Mouse (Mus musculus): Measurements from ENCODE around the gene Slc17a9. TPM values are rescaled to one million over a fixed set of nuclear protein-coding genes. Genes with fewer than 3 reads are reported as not detected.
"Not testable (repeated sequence)": the region's sequence is repeated elsewhere in the genome, so short reads cannot be mapped to it uniquely, and the experiment has no call there.

Gene Slc17a9
- polyA plus RNA-seq, 1 experiment from 2014 or later, result 4.3 TPM

DNA sequence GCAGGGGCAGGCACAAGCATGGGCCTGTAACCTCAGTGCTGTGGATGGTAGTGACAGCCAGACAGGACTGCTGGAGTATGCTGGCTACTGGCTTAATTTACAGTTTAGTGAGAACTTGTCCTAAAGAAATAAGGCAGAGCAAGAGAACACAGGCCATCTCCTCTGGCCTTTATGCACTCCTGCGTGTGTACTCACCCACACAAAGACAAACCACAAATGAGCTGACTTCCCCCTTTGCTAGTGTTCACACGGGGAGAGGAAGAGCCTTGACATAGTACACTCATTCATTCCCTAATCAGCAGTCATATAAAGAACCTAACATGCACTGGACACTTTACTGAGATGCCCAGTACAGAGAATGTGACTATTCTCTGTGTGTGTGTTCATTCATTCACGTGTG, 20.0 kb upstream of the Slc17a9 start:
- no peak overlapping the region for H3K4me3 ChIP-seq (ENCODE audit: low read depth, low read length)
- H3K4me1 ChIP-seq (replicated peaks; ENCODE audit: control insufficient read depth, insufficient read depth, low read length), result peaks cover 48% of the 10 kb centered on the region
- H3K4me2 ChIP-seq, result no peak overlapping the region
- H3K27ac ChIP-seq (ENCODE audit: low read depth, low read length), result no peak overlapping the region
- H3K9ac ChIP-seq (ENCODE audit: low read depth, low read length), result no peak overlapping the region
- no peak for ATAC-seq (replicated peaks; ENCODE audit: low FRiP score)
- H3K9me3 ChIP-seq (ENCODE audit: control insufficient read depth, low read length), result no peaks in the 10 kb centered on the region
- DNase-seq (ENCODE audit: low spot score), result no peak
- H3K27me3 ChIP-seq (replicated peaks; ENCODE audit: control insufficient read depth, insufficient read depth, low read length), result no peaks in the 10 kb centered on the region
- H3K36me3 ChIP-seq (ENCODE audit: control insufficient read depth, insufficient read depth, low read length), result peaks cover 2% of the 10 kb centered on the region; the same call in 1 of the 2 replicates
- WGBS, result 58% methylated on average over 3 of the region's 3 CpGs

DNA sequence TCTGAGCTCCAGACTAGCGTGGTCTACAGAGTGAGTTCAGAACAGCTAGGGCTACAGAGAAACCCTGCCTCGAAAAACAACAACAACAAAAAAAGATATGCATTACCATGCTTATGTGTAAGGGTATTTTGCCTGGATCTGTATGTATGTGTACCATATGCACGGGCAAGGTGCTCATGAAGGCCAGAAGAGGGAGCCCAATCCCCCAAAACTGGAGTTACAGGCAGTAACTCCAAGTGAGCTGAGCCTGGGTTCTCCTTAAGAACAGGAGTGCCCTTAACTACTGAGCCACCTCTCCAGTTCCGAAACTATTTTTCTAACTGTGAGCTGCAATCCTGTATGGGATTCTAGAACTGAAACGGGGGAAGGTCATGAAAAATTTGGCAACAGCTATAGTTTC, 19.1 kb upstream of the Slc17a9 start:
- no peak overlapping the region for H3K9ac ChIP-seq (ENCODE audit: low read depth, low read length)
- DNase-seq (ENCODE audit: low spot score) (no peak), ATAC-seq (replicated peaks; ENCODE audit: low FRiP score) (no peak)
- H3K9me3 ChIP-seq (ENCODE audit: control insufficient read depth, low read length), result no peaks in the 10 kb centered on the region
- WGBS, result 88% methylated on average over 5 of the region's 5 CpGs
- H3K27ac ChIP-seq (ENCODE audit: low read depth, low read length), result no peak overlapping the region
- H3K4me1 ChIP-seq (replicated peaks; ENCODE audit: control insufficient read depth, insufficient read depth, low read length), result peaks cover 38% of the 10 kb centered on the region
- H3K4me2 ChIP-seq, result no peak overlapping the region
- peaks cover 2% of the 10 kb centered on the region; the same call in 1 of the 2 replicates for H3K36me3 ChIP-seq (ENCODE audit: control insufficient read depth, insufficient read depth, low read length)
- H3K27me3 ChIP-seq (replicated peaks; ENCODE audit: control insufficient read depth, insufficient read depth, low read length), result no peaks in the 10 kb centered on the region
- no peak overlapping the region for H3K4me3 ChIP-seq (ENCODE audit: low read depth, low read length)

DNA sequence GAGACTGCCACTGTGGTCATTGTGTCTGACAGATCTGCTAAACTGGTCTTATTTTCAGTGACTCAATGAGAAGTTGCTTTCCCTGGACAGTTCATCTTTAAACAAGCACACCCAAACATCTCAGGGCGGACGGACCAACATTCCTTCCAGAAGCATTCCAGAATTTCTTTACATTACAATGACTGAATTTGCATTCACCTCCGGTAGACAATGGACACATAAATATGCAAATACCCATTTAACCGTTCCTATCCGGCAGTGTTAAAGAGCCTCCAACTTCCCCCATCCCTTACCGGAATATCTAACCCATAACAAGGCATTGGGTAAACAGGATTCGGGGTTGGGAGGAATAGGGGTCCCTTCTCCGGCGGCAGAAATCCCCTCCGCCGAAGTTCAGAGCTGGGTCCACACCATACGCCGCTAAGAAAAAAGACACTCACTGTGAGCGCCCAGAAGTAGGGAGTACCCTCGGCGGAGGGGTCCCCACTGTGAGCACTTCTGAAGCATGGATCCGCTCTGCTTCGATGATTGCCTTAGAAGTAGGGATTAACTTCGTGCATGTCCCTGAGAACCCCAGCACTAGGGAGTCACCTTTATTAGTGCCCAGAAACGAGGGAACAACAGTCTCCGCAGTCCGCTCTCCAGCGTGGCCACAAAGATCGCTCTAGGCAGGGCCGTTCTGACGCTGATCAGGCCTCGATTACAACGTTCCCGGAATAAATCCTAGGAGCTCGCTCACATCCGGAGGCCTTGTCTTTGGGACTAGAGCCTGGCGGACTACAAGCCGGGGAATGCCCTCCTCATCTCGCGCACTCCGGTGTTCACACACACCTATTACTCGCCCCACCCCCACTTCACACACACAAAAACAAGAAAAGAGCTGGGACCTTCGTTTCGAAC, 15.8 kb upstream of the Slc17a9 start:
- Histone ChIP-seq H3K4me2 (peak overlapping the region; percentile 89), H3K36me3 (ENCODE audit: control insufficient read depth, insufficient read depth, low read length) (peaks cover 5% of the 10 kb centered on the region; the same call in 1 of the 2 replicates), H3K4me3 (ENCODE audit: low read depth, low read length) (peak overlapping the region; percentile 100), H3K27ac (ENCODE audit: low read depth, low read length) (peak overlapping the region; percentile 89), H3K9ac (ENCODE audit: low read depth, low read length) (peak overlapping the region; percentile 100), H3K9me3 (ENCODE audit: control insufficient read depth, low read length) (no peaks in the 10 kb centered on the region), H3K27me3 (replicated peaks; ENCODE audit: control insufficient read depth, insufficient read depth, low read length) (no peaks in the 10 kb centered on the region), H3K4me1 (replicated peaks; ENCODE audit: control insufficient read depth, insufficient read depth, low read length) (peaks cover 42% of the 10 kb centered on the region)
- WGBS, result under 1% methylated on average over 39 of the region's 39 CpGs
- DNase-seq (ENCODE audit: low spot score) (no peak), ATAC-seq (replicated peaks; ENCODE audit: low FRiP score) (peak; percentile 10)

DNA sequence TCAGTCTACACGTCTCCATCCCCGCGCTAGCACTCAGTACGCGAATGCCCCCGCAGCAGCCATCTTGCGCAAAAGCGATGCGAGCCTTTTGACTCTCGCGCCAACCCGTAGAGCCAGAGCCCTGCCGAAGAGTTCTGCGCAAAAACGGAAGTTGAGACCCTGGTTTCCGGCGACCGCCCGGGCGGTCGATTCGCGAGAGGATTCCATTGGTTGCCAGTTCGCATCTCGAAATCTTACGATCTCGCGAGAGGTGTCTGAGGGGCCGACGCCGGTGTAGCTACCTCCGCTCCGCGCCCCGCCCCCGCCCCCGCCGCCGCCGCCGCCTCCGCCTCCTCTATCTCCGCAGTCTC, 15.2 kb upstream of the Slc17a9 start, which contains the start of the genes Dido1 and Gid8:
TSS of gene Dido1 (minus strand) at position 77 of the 350 bp plus-strand sequence.
TSS of gene Gid8 (plus strand) at position 195 of the 350 bp plus-strand sequence.
- peak; percentile 83 for ATAC-seq (replicated peaks; ENCODE audit: low FRiP score)
- Histone ChIP-seq H3K4me1 (replicated peaks; ENCODE audit: control insufficient read depth, insufficient read depth, low read length) (peaks cover 36% of the 10 kb centered on the region), H3K27me3 (replicated peaks; ENCODE audit: control insufficient read depth, insufficient read depth, low read length) (no peaks in the 10 kb centered on the region), H3K9me3 (ENCODE audit: control insufficient read depth, low read length) (no peaks in the 10 kb centered on the region), H3K4me3 (ENCODE audit: low read depth, low read length) (peak within 1 kb of the TSS; percentile 100), H3K4me2 (peak within 1 kb of the TSS; percentile 94), H3K36me3 (ENCODE audit: control insufficient read depth, insufficient read depth, low read length) (peaks cover 12% of the 10 kb centered on the region; the same call in 1 of the 2 replicates), H3K9ac (ENCODE audit: low read depth, low read length) (peak within 1 kb of the TSS; percentile 100), H3K27ac (ENCODE audit: low read depth, low read length) (peak within 1 kb of the TSS; percentile 98)
- DNase-seq (ENCODE audit: low spot score), result peak; percentile 93
- WGBS, result under 1% methylated on average over 43 of the region's 43 CpGs

DNA sequence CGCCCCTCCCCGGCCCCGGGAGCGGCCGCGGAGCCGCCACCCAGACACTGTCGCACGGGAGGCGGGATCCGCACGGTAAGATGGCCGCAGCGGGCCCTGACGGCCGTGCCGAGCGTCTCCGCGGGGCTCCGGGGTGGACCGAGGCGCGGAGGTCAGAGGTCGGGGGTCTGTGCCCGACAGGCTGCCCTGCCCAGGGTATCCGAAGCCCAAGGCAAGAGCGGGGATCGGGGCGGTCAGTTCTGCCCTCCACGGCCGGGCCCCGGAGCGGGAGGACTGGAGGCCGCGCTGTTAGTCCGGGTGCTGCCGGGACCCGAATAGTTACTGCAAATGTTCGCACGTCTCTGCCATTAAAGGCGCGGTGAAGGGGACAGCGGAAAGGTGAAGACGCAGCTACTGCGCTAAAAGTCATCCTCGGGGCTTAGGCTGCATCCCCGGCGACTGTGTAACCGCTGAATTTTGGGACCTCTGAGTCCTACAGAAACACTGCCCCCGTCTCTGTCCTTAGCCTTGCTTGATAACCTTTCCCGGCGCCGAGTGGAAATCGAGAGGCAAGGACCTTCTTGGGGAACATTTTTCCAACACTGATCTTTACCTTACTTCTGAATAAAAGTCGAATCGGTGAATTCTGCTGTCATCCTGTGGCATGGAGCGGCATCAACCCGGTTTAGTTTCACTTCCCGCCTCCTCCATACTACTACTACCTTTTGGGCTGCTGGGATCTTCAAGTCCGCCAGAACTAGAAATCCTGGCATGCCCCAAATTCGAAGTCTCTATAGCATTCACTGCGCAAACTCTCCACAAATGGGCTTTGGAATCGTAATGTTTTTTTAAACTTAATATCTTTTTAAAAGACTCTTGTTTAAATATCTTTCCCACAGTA, 14.5 kb upstream of the Slc17a9 start:
- Histone ChIP-seq H3K27ac (ENCODE audit: low read depth, low read length) (peak overlapping the region; percentile 98), H3K4me1 (replicated peaks; ENCODE audit: control insufficient read depth, insufficient read depth, low read length) (peaks cover 34% of the 10 kb centered on the region), H3K4me3 (ENCODE audit: low read depth, low read length) (peak overlapping the region; percentile 100), H3K36me3 (ENCODE audit: control insufficient read depth, insufficient read depth, low read length) (peaks cover 12% of the 10 kb centered on the region; the same call in 1 of the 2 replicates), H3K9ac (ENCODE audit: low read depth, low read length) (peak overlapping the region; percentile 100), H3K4me2 (peak overlapping the region; percentile 94), H3K9me3 (ENCODE audit: control insufficient read depth, low read length) (no peaks in the 10 kb centered on the region), H3K27me3 (replicated peaks; ENCODE audit: control insufficient read depth, insufficient read depth, low read length) (no peaks in the 10 kb centered on the region)
- WGBS, result 1% methylated on average over 64 of the region's 64 CpGs
- ATAC-seq (replicated peaks; ENCODE audit: low FRiP score) (no peak; the same call in 1 of the 2 replicates), DNase-seq (ENCODE audit: low spot score) (no peak)

DNA sequence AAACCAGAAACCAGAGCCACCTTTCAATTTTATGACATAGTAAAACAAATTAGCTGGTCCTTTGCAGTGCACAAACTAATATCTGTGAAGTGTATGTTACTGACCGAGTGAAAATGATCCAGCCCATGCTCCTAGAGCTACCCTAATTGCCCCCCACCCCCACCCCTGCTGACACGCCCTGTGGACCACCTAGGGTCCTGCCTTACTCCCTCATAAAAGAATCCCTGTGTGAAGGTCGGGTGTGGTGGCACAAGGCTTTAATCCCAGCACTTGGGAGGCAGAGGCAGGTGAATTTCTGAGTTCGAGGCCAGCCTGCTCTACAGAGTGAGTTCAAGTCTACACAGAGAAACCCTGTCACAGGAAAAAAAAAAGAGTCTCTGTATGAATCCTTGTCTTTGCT, 13.5 kb upstream of the Slc17a9 start:
- peaks cover 34% of the 10 kb centered on the region for H3K4me1 ChIP-seq (replicated peaks; ENCODE audit: control insufficient read depth, insufficient read depth, low read length)

DNA sequence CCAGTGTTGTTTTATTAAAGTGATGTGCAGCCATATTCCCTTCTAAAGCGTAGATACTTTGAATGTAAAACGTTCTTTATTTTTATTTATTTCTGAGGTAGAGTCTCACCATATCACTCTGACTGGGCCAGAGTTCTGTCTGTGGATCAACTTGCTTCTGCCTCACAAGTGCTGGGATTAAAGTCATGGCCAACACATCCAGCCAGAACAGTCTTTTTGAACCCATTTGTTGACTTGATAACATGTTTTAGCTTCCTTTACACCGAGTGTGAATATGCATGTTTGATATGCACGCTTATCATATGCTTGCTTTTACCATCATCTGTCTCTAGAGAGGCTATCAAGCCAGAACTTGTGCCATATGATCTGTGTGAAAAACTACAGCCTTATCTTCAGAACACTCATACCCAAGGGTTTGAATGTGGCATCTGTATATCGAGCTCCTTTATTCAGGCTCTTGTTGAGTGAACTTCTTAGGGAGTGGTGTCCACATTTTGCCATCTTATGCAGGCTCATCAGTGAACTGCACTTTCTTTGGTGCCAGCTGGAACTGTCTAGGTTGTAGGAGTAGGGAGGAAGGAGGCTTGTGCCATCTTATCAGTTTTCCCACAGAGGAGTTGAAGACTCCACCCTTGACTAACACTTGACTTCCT, 12.9 kb upstream of the Slc17a9 start:
- H3K9me3 ChIP-seq (ENCODE audit: control insufficient read depth, low read length), result no peaks in the 10 kb centered on the region
- peak overlapping the region; percentile 94 for H3K4me2 ChIP-seq
- DNase-seq (ENCODE audit: low spot score) (no peak), ATAC-seq (replicated peaks; ENCODE audit: low FRiP score) (peak; percentile 82)
- no peaks in the 10 kb centered on the region for H3K27me3 ChIP-seq (replicated peaks; ENCODE audit: control insufficient read depth, insufficient read depth, low read length)
- H3K27ac ChIP-seq (ENCODE audit: low read depth, low read length), result peak overlapping the region; percentile 98
- H3K4me1 ChIP-seq (replicated peaks; ENCODE audit: control insufficient read depth, insufficient read depth, low read length), result peaks cover 34% of the 10 kb centered on the region
- H3K36me3 ChIP-seq (ENCODE audit: control insufficient read depth, insufficient read depth, low read length), result peaks cover 16% of the 10 kb centered on the region; the same call in 1 of the 2 replicates
- WGBS, result 57% methylated on average over 5 of the region's 5 CpGs
- H3K4me3 ChIP-seq (ENCODE audit: low read depth, low read length), result peak overlapping the region; percentile 13
- peak overlapping the region; percentile 32 for H3K9ac ChIP-seq (ENCODE audit: low read depth, low read length)

More for the DNA sequence above, 13.5 kb upstream of the Slc17a9 start:
- H3K36me3 ChIP-seq (ENCODE audit: control insufficient read depth, insufficient read depth, low read length), result peaks cover 13% of the 10 kb centered on the region; the same call in 1 of the 2 replicates
- H3K4me3 ChIP-seq (ENCODE audit: low read depth, low read length), result peak overlapping the region; percentile 100
- DNase-seq (ENCODE audit: low spot score), result no peak
- ATAC-seq (replicated peaks; ENCODE audit: low FRiP score), result no peak
- H3K27me3 ChIP-seq (replicated peaks; ENCODE audit: control insufficient read depth, insufficient read depth, low read length), result no peaks in the 10 kb centered on the region
- H3K4me2 ChIP-seq, result peak overlapping the region; percentile 94
- peak overlapping the region; percentile 100 for H3K9ac ChIP-seq (ENCODE audit: low read depth, low read length)
- H3K27ac ChIP-seq (ENCODE audit: low read depth, low read length), result peak overlapping the region; percentile 98
- no peaks in the 10 kb centered on the region for H3K9me3 ChIP-seq (ENCODE audit: control insufficient read depth, low read length)
- 50% methylated on average over 4 of the region's 4 CpGs for WGBS

DNA sequence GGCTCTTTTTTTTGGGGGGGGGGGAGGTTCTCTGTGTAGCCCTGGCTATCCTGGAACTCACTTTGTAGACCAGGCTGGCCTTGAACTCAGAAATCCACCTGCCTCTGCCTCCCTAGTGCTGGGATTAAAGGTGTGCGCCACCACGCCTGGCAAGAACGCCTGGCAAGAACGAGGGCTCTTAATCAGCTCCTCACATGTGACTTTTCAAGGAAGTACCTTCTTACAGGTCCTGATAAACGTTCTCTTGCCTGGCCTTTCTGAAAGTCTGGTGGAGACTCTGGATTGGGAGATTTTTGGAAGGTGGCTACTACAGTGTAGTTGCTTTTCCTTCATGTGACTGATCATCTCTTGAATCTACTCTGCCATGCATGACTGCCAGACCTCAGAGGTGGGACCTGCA, 2.3 kb upstream of the Slc17a9 start:
- H3K4me3 ChIP-seq (ENCODE audit: low read depth, low read length); H3K4me2 ChIP-seq; H3K9me3 ChIP-seq (ENCODE audit: control insufficient read depth, low read length); ATAC-seq (replicated peaks; ENCODE audit: low FRiP score); H3K9ac ChIP-seq (ENCODE audit: low read depth, low read length); H3K27ac ChIP-seq (ENCODE audit: low read depth, low read length); H3K27me3 ChIP-seq (replicated peaks; ENCODE audit: control insufficient read depth, insufficient read depth, low read length); DNase-seq (ENCODE audit: low spot score): not testable (repeated sequence)
- peaks cover 33% of the 10 kb centered on the region for H3K36me3 ChIP-seq (ENCODE audit: control insufficient read depth, insufficient read depth, low read length)
- 74% methylated on average over 5 of the region's 5 CpGs for WGBS
- peaks cover 29% of the 10 kb centered on the region for H3K4me1 ChIP-seq (replicated peaks; ENCODE audit: control insufficient read depth, insufficient read depth, low read length)

All from liver, embryonic 11.5 days (tissue).